Mouse (Mus musculus) forebrain, embryonic 15.5 days (tissue): ENCODE data around the gene Krt12. TPM values are rescaled to one million over a fixed set of nuclear protein-coding genes. Genes with fewer than 3 reads are reported as not detected.

Experiments used
- ATAC-seq: fragments of 200-750 bp; cut with Nextera tagmentation; replicated peaks from 2 replicates; pipeline ENCODE4 v1.8.0; 2017; ENCODE audit warnings: mild to moderate bottlenecking, moderate TSS enrichment, moderate library complexity
- H3K27ac ChIP-seq: fragments of 300-500 bp; sonication (generic); replicated peaks from 2 replicates; pipeline ENCODE4 v1.5.1; 2015; ENCODE audit warnings: mild to moderate bottlenecking, inconsistent platforms
- H3K27me3 ChIP-seq: fragments of 300-500 bp; sonication (generic); 2 replicates; pipeline ENCODE4 v1.6.1; 2015; ENCODE audit warnings: inconsistent platforms
- H3K36me3 ChIP-seq: fragments of 300-500 bp; sonication (generic); 2 replicates; pipeline ENCODE4 v1.6.1; 2015; ENCODE audit warnings: mild to moderate bottlenecking, inconsistent platforms
- H3K4me1 ChIP-seq: fragments of 300-500 bp; sonication (generic); 2 replicates; pipeline ENCODE4 v1.6.1; 2015; ENCODE audit warnings: inconsistent platforms
- H3K4me2 ChIP-seq: fragments of 300-500 bp; sonication (generic); replicated peaks from 2 replicates; pipeline ENCODE4 v1.6.1; 2015; ENCODE audit warnings: mild to moderate bottlenecking, inconsistent platforms
- H3K4me3 ChIP-seq: fragments of 300-500 bp; sonication (generic); 2 replicates; pipeline ENCODE4 v1.5.1; 2015; ENCODE audit warnings: mild to moderate bottlenecking, inconsistent platforms
- H3K9ac ChIP-seq: fragments of 300-500 bp; sonication (generic); replicated peaks from 2 replicates; pipeline ENCODE4 v1.6.1; 2015; ENCODE audit warnings: mild to moderate bottlenecking, inconsistent platforms
- H3K9me3 ChIP-seq: fragments of 300-500 bp; sonication (generic); 2 replicates; pipeline ENCODE4 v1.6.1; 2016; ENCODE audit warnings: inconsistent platforms
- WGBS: fragments of 180-500 bp; shearing (Covaris S2); methylation state at CpG from one replicate; pipeline ENCODE4 v1.1.7; 2015; ENCODE audit warnings: mixed read lengths; 5-methylcytosine and 5-hydroxymethylcytosine counted together
- polyA plus RNA-seq: library from polyadenylated mRNA; unstranded; fragments of >200 nt; fragmentation: Nextera tagmentation; extraction: Ambion mirVana; gene quantifications from 2 replicates; pipeline ENCODE4 v1.2.1, GENCODE M21; 2015

Gene Krt12
- polyA plus RNA-seq, result 0.22 and 0.23 TPM in 2 replicates

DNA sequence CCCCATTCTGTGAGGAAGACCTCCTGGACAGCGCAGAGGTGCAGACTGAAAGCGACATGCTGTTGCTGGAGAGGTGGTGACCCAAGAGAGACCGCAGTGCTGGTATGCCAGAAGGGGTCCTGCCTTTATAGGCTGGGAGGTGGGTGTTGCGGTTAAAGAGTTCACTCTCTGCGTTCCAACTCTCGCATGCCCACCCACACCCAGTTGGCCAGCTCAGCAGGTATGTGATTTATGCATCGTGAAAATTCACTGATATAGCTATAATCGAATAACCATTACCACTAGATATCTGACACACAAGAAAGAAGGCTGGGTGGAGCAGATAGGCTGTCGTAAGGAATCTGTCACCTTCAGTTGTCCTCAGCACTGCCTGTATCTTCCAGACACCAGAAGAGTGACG, at the start of gene Krt12:
Krt12 (minus strand) TSS at position 101 of the 400 bp plus-strand sequence.
- ATAC-seq, result no peak
- Histone ChIP-seq H3K9ac (no peak within 1 kb of the TSS), H3K4me3 (no peak within 1 kb of the TSS), H3K4me2 (no peak within 1 kb of the TSS), H3K4me1 (no peaks in the 10 kb centered on the region), H3K27ac (no peak within 1 kb of the TSS), H3K9me3 (no peaks in the 10 kb centered on the region), H3K36me3 (no peaks in the 10 kb centered on the region), H3K27me3 (no peaks in the 10 kb centered on the region; the same call in 1 of the 2 replicates)
- WGBS, result 92% methylated on average over 10 of the region's 10 CpGs

DNA sequence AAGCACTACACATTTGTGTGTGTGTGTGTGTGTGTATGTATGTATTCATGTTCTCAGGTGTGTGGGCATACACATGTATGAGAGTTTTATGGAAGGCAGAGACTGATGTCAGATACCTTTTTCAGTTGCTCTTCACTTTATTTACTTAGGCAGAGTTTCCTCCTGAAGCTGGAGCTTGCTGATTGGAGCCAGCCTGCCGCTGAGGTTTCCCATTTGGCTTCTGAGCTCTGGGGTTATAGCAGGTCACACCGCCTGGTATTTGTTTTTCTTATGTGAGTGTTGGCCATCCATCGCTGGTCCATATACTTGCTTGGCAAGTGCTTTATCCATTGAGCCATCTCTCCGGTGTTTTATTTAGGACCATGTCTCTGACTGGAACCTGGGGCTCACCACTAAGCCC, 47.2 kb upstream of the Krt12 start:
- Histone ChIP-seq H3K4me2 (no peak overlapping the region), H3K27me3 (no peaks in the 10 kb centered on the region), H3K9me3 (no peaks in the 10 kb centered on the region), H3K9ac (no peak overlapping the region), H3K4me3 (no peak overlapping the region), H3K36me3 (no peaks in the 10 kb centered on the region), H3K27ac (no peak overlapping the region), H3K4me1 (no peaks in the 10 kb centered on the region)
- ATAC-seq, result no peak
- WGBS, result 93% methylated on average over 4 of the region's 4 CpGs

DNA sequence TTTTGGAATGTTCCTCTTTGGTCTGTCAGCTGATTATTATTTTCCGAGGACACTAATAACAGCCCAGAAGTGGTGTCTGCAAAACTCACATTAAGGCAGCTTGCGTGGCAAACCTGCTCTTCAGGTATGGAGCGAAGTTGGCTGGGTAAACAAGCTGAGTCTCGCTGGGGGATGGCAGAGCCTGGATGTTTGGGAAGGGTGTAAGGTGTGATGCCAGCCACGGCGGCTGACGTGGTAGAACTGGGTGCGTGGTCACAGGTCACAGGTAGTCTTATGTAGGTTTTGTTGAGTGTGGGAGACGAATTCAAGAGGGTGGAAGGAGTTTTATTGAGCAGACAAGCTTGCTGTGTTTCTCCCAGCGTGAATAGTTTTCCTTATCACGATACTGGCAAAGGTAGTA, 46.5 kb upstream of the Krt12 start:
- no peaks in the 10 kb centered on the region for H3K36me3 ChIP-seq
- H3K4me2 ChIP-seq, result no peak overlapping the region
- no peak overlapping the region for H3K4me3 ChIP-seq
- H3K9me3 ChIP-seq, result no peaks in the 10 kb centered on the region
- no peak overlapping the region for H3K9ac ChIP-seq
- no peak overlapping the region for H3K27ac ChIP-seq
- 86% methylated on average over 11 of the region's 11 CpGs for WGBS
- no peak for ATAC-seq
- no peaks in the 10 kb centered on the region for H3K4me1 ChIP-seq
- H3K27me3 ChIP-seq, result 0 out of 2 replicates have a peak, but pooled peaks cover 1% of the 10 kb centered on the region

DNA sequence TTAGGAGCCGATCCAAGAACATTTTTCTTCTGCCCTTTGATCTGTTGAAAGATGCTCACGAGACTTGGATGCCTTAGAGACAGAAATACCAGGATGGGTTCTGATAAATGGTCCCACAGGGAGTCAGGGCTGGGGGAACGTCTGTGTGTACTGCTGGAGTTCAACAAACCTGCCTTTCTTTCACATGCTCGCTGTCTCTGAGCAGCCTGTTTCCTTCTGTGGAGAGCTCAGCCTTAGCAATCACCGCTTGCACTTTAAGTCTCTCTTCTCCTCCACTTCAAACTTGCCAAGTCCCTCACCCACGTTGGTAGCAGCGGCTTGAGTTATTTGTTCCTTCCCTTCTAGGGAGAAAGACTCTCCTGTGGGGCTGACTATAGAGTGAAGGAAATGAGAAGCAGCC, 44.3 kb upstream of the Krt12 start:
- H3K4me3 ChIP-seq, result no peak overlapping the region
- H3K4me2 ChIP-seq, result no peak overlapping the region
- 57% methylated on average over 7 of the region's 7 CpGs for WGBS
- no peak overlapping the region for H3K9ac ChIP-seq
- no peaks in the 10 kb centered on the region for H3K36me3 ChIP-seq
- 0 out of 2 replicates have a peak, but pooled peaks cover 4% of the 10 kb centered on the region for H3K27me3 ChIP-seq
- H3K27ac ChIP-seq, result no peak overlapping the region
- no peaks in the 10 kb centered on the region for H3K9me3 ChIP-seq
- ATAC-seq, result no peak
- no peaks in the 10 kb centered on the region for H3K4me1 ChIP-seq

DNA sequence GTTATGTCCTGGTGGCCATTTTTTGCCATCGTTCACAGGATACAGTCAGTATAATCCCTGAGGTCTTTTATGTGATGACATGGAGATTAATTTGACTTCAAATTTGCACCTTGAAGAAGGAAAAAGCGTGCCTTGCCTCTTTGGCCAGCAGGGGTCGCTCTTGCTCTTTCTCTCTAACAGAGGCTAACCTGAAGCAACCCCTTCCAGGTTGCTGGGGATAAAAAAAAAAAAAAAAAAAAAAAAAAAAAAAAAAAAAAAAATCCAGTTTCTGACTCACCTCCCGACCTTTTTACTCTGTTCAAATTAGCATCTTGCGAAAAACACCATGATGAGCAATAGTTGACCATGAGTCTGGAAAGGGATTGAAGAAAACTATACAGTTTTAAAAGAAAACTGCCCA, 42.8 kb upstream of the Krt12 start:
- H3K27ac ChIP-seq, result no peak overlapping the region
- 0 out of 2 replicates have a peak, but pooled peaks cover 4% of the 10 kb centered on the region for H3K27me3 ChIP-seq
- no peak for ATAC-seq
- H3K4me1 ChIP-seq, result no peaks in the 10 kb centered on the region
- H3K4me2 ChIP-seq, result no peak overlapping the region
- H3K36me3 ChIP-seq, result no peaks in the 10 kb centered on the region
- H3K4me3 ChIP-seq, result no peak overlapping the region
- H3K9ac ChIP-seq, result no peak overlapping the region
- H3K9me3 ChIP-seq, result no peaks in the 10 kb centered on the region
- WGBS, result 4% methylated on average over 5 of the region's 5 CpGs

DNA sequence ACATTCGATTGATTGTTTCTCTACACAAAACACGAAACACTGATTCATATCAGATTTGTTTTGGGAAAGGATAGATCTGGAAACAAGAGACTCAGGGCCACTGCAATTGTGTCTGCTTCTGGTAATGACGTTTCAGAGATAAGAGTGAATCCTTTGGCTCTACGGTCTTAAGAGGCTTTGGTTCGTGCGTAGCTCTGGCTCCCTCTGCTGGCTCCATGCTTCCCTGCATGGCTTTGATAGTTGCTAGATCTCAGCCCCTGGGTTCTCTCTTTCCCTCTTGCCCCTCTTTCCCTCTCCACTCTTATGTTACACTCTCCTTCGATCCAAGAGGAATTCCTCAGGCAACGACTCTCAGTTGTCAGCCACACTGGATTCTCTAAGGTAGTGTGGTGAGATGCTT, 41.1 kb upstream of the Krt12 start:
- H3K36me3 ChIP-seq, result no peaks in the 10 kb centered on the region
- H3K27ac ChIP-seq, result no peak overlapping the region
- H3K4me1 ChIP-seq, result no peaks in the 10 kb centered on the region
- no peak overlapping the region for H3K4me3 ChIP-seq
- no peaks in the 10 kb centered on the region for H3K9me3 ChIP-seq
- no peak overlapping the region for H3K4me2 ChIP-seq
- WGBS, result 9% methylated on average over 8 of the region's 8 CpGs
- ATAC-seq, result no peak
- no peak overlapping the region for H3K9ac ChIP-seq
- H3K27me3 ChIP-seq, result 0 out of 2 replicates have a peak, but pooled peaks cover 4% of the 10 kb centered on the region

DNA sequence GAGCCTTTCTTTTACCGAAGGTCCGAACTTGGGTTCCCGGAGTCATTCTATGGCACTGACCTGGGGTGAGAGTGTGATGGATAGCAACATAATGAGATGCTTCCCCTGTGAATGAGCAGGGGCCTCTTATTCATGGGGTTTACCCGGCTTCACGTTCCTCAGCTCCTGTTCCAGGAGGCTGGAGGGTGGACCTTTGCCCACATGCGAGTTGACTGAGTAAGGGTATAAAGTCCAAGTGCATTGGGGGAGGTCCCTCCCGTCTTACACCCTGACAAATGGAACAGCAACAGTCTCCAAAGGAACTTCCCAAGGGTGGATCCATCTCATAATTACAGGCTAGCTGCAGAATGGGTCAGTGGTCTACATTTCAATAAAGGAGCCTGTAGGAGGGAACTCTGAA, 39.7 kb upstream of the Krt12 start:
- no peak overlapping the region for H3K9ac ChIP-seq
- H3K4me2 ChIP-seq, result no peak overlapping the region
- no peaks in the 10 kb centered on the region for H3K9me3 ChIP-seq
- WGBS, result 77% methylated on average over 7 of the region's 7 CpGs
- no peak overlapping the region for H3K27ac ChIP-seq
- 0 out of 2 replicates have a peak, but pooled peaks cover 4% of the 10 kb centered on the region for H3K27me3 ChIP-seq
- H3K4me3 ChIP-seq, result no peak overlapping the region
- H3K36me3 ChIP-seq, result no peaks in the 10 kb centered on the region
- H3K4me1 ChIP-seq, result no peaks in the 10 kb centered on the region
- no peak for ATAC-seq

DNA sequence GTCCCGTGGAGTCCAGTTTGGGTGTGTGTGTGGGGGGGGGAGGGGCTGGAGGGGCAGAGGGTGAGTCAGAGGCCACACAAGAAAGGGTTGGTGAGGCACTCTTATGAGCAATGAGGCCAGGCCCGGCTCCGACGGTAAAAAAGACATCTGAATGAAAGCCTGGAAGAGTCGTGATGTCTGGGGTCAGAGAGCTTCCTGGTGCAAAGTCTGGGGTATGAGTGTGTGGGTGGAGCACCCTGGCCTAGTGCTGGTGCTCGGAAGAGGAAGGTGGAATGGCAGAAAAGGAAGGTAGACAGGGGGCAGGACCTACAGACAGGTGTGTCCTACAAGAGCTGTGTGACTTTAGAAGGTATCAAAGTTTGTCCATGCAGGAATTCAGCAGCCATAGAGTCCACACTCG, 36.8 kb upstream of the Krt12 start:
- Histone ChIP-seq H3K4me3 (no peak overlapping the region), H3K27ac (no peak overlapping the region), H3K4me2 (no peak overlapping the region), H3K36me3 (no peaks in the 10 kb centered on the region), H3K27me3 (0 out of 2 replicates have a peak, but pooled peaks cover 4% of the 10 kb centered on the region), H3K9ac (no peak overlapping the region), H3K4me1 (no peaks in the 10 kb centered on the region), H3K9me3 (no peaks in the 10 kb centered on the region)
- ATAC-seq, result no peak
- 72% methylated on average over 7 of the region's 7 CpGs for WGBS

DNA sequence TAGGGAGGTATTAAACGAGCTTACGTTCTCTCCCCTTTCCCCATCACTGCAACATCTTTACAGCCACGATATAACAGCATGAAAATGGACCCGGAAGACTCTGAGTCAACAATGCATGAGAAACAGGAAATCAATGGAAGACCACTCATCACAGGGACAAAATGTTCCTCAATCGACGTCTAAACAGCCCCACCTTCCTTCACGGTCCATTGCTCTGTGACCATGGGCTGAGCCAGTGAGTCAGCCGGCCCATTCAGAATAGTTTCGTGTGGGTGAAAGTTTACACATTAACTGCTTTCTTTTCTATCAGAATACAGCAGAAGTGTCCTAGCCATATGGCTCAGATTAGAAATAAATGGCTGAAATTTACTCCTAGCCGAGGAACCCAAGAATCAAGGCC, 32.7 kb upstream of the Krt12 start:
- Histone ChIP-seq H3K4me2 (no peak overlapping the region), H3K9me3 (no peaks in the 10 kb centered on the region)
- 63% methylated on average over 10 of the region's 10 CpGs for WGBS

DNA sequence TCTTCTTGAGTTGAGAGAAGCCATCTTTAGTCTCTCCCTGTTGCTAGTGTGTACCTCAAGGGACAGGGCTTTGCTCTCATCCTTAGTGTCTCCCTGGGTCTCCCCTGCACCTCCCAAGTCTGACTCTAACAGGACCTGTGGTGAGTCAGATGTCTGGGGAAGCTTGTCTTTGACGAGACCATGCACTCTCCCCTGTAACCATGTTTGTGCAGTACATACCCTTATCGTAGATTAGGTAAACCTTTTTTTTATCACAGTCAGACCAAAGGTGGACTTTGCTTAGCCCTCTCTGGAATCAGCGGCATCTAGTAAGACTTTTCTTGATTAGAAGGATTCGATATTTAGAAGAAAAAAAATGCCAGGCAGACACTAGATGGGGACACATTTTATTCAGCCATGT, 32.0 kb upstream of the Krt12 start:
- no peak for ATAC-seq
- H3K4me1 ChIP-seq, result no peaks in the 10 kb centered on the region
- no peaks in the 10 kb centered on the region for H3K27me3 ChIP-seq
- H3K27ac ChIP-seq, result no peak overlapping the region
- H3K4me3 ChIP-seq, result no peak overlapping the region
- H3K9ac ChIP-seq, result no peak overlapping the region
- H3K36me3 ChIP-seq, result no peaks in the 10 kb centered on the region
- H3K9me3 ChIP-seq, result no peaks in the 10 kb centered on the region
- H3K4me2 ChIP-seq, result no peak overlapping the region
- 91% methylated on average over 4 of the region's 4 CpGs for WGBS

More for the DNA sequence above, 32.7 kb upstream of the Krt12 start:
- H3K4me3 ChIP-seq, result no peak overlapping the region
- H3K27ac ChIP-seq, result no peak overlapping the region
- H3K9ac ChIP-seq, result no peak overlapping the region
- no peaks in the 10 kb centered on the region for H3K36me3 ChIP-seq
- no peaks in the 10 kb centered on the region for H3K27me3 ChIP-seq
- no peak for ATAC-seq
- no peaks in the 10 kb centered on the region for H3K4me1 ChIP-seq

DNA sequence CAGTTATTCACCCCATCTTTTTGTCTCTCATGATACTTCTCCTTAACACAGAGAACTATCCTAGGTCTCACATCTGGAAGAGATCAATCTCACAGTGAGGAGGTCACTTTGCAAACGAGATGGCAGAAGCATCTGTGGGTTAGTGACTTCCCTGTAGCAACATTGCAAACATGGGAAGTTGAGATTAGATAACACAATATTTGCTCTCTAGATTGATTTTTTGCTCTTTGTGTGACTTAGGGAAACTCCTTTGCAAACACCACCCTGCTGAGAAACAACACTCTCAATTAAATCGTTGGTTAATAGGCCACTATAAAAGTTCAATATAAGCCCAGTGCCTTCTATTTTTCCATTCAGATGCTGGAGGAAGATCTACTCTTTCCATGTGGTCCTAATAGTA, 26.7 kb upstream of the Krt12 start:
- H3K36me3 ChIP-seq, result no peaks in the 10 kb centered on the region
- ATAC-seq, result no peak
- WGBS, result 78% methylated on average over 2 of the region's 2 CpGs
- H3K27me3 ChIP-seq, result no peaks in the 10 kb centered on the region
- no peaks in the 10 kb centered on the region for H3K4me1 ChIP-seq
- H3K9me3 ChIP-seq, result no peaks in the 10 kb centered on the region
- no peak overlapping the region for H3K9ac ChIP-seq
- no peak overlapping the region for H3K4me3 ChIP-seq
- no peak overlapping the region for H3K4me2 ChIP-seq
- no peak overlapping the region for H3K27ac ChIP-seq

DNA sequence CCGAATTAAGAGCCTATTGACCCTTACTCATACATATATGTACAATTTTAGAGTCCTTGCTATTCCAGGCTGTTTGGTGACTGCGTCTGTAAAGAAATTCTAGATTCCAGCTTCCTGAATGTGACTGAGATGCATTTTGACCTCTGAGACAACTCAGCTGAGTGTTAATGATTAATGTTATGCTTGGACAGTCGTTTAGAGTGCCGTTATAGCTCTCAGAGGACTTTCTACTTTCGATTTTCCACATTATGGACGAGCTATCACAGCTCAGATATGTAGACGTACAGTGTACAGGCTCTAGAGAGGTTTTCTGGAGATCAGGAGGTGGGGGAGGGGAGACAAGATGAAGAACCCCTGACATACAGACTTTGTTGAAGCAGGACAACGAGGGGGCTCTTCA, 19.2 kb upstream of the Krt12 start:
- no peak for ATAC-seq
- Histone ChIP-seq H3K36me3 (no peaks in the 10 kb centered on the region), H3K9ac (no peak overlapping the region), H3K27me3 (no peaks in the 10 kb centered on the region), H3K4me1 (no peaks in the 10 kb centered on the region), H3K9me3 (no peaks in the 10 kb centered on the region), H3K4me3 (no peak overlapping the region), H3K27ac (no peak overlapping the region), H3K4me2 (no peak overlapping the region)
- 78% methylated on average over 8 of the region's 8 CpGs for WGBS

DNA sequence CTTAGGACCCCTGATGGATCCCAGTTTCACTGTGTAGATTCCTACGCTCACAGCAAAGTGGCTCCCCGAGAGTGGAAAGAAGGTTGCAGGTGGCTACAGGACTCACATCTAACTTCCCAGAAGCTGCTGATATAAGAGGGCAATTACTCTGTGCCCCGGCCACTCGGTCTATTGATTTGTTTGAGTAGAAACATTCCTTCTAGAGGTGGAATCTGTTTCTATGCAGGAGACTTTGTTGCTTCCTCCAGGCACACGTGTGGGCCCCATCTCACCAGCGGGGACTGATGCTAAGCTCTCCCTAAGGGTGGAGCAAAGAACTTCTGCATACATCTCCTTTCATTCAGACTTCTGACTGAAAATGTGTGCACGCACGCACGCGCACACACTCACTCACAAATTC, 17.4 kb upstream of the Krt12 start:
- Histone ChIP-seq H3K4me1 (no peaks in the 10 kb centered on the region), H3K36me3 (no peaks in the 10 kb centered on the region), H3K9ac (no peak overlapping the region), H3K4me2 (no peak overlapping the region), H3K27me3 (no peaks in the 10 kb centered on the region), H3K9me3 (no peaks in the 10 kb centered on the region), H3K4me3 (no peak overlapping the region), H3K27ac (no peak overlapping the region)
- 75% methylated on average over 10 of the region's 10 CpGs for WGBS
- ATAC-seq, result no peak
